Mouse (Mus musculus): ENCODE data around the gene Nms. TPM values are rescaled to one million over a fixed set of nuclear protein-coding genes. Genes with fewer than 3 reads are reported as not detected.

The Nms gene
- polyA plus RNA-seq, 1 experiment from 2014 or later, result not detected

Other genes starting within 250 kb of the Nms start
- 0.08 TPM in 1 of 2 replicates, not detected in the other for gene Lonrf2, start 102.4 kb upstream of the Nms start, polyA plus RNA-seq (2015; fragmentation: Nextera tagmentation; extraction: Ambion mirVana)
- 0.10 and 0.24 TPM in 2 replicates for gene Chst10, start 41.0 kb upstream of the Nms start, polyA plus RNA-seq (2015; fragmentation: Nextera tagmentation; extraction: Ambion mirVana)
- 32.6 and 38.1 TPM in 2 replicates for gene Pdcl3, start 46.5 kb downstream of the Nms start, polyA plus RNA-seq (2015; fragmentation: Nextera tagmentation; extraction: Ambion mirVana)